Mouse (Mus musculus) heart, adult 11 months (tissue): ENCODE data around the gene Cpa1.

Experiments used
- DNase-seq: peaks from one replicate; pipeline ENCODE4 v3.0.0; 2022

Cpa1 gene

GRCm38 (mm10) chr6:30621986-30622389 is 17.0 kb upstream of the Cpa1 start:
- no peak for DNase-seq

DNA sequence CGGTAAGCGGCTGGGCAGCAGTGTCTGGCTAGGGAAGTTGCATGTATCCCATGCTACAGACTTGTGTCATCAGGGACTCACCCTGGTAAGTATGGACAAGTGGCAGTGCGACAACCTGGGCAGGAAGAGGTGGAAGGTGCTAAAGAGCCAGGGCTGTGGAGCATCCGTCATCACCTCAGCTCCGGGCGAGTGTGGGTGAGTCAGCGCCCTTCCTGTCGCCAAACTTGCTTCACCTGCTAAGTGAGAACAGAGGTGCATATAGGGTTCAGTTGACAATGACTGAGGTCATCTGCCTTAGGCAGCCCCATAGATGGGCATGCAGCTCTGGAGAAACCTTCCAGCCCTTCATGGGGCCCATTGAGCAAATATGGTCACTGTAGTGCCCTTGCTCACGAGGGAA is 14.3 kb upstream of the Cpa1 start:
- no peak for DNase-seq

DNA sequence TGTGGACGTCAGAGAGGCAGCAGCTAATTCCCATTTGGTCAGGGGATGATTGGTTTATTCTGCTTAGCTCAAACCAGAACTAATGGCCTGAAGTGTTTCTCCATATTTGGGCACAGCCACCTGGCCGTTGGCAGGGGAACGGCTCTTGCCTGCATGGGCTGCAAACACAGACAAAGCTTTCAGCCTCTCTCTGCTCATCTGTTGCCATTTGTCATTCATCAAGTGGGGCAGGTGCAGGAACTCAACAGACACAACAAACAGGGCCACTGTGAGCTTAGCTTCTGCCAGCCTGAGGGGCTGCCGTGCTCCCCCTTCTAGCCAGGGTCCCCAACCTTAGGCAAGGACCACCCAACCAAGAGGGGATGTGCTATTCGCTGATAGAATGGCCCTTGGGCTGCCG is 10.9 kb upstream of the Cpa1 start:
- no peak for DNase-seq

DNA sequence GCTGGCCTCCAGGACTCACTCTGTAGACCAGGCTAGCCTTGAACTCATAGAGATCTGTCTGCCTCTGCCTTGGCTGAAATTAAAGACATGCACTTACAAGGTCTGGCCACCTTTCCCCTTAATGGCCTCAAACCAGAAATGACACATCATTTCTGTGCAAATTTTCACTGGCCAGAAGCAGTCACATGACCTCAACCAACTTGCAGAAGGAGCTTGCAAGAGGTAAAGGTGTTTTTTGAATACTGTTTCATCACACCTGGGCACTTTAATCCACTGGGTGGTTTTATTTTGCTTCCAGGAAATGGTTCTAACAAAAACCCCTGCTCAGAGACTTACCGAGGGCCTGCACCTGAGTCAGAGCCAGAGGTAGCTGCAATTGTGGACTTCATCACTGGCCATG is 9.0 kb upstream of the Cpa1 start:
- no peak for DNase-seq

DNA sequence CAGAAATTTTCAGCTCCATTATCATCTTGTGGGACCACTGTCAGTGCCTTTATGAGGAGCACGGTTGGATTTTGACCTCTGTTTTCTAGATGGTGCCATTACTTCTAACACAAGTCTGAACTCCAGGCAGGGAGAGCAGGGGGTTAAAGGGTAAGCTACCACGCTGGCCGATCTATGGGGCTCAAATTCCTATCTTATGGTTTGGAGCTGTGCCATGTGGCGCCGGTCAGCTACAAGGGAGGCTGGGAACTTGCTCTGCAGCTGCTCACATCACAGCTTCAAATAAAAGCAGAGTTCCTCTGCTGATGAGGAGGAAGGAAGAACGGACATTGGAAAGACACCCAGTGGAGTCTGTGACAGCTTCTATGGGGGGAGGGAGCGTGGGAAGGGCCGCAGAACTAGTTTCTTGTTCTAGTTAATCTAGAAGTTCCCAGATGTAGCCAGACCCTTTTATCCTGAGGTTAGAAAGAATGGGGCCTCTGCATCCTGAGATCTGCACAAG is 3.6 kb upstream of the Cpa1 start:
- DNase-seq, result no peak

- DNase-seq, result no peak
Measured at GRCm38 (mm10) chr6:30636186-30636842, 2.7 kb upstream of the Cpa1 start.

DNA sequence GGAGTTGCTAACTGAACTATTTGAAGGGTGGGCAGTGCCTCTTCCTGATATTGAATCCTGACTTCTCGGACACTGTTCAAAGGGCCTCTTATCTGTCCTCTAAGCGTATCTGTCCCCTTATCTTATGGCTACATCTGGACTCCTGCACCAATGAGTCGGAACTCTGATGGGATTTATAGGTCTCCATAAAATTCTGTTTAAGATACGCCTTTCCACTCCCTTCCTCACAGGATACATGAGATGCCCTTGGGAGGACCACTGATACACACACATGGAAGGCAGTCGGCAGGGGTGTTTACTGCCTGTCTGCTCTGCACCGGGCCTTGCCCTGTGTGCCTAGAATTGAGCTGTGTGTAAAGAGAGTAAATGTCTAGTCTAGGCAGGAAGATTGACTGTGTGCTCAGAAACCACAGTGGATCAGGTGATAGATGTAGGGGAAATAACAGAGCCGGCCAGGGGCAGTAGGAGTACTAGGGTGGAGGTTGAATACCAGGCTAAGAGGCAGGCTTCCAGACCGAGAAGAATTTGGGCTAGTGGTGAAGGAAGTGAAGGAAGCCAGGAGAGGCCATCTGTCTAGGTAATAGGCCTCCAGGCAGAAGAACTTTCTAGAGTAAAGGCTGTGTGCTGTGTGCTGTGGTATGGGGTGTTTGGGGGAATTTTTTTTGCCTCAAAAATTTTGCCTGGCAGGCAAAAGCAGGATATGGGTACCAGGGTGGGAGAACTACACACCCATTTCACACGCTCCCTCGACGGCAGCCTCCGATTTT is 4.9 kb downstream of the Cpa1 start:
- DNase-seq, result no peak

DNA sequence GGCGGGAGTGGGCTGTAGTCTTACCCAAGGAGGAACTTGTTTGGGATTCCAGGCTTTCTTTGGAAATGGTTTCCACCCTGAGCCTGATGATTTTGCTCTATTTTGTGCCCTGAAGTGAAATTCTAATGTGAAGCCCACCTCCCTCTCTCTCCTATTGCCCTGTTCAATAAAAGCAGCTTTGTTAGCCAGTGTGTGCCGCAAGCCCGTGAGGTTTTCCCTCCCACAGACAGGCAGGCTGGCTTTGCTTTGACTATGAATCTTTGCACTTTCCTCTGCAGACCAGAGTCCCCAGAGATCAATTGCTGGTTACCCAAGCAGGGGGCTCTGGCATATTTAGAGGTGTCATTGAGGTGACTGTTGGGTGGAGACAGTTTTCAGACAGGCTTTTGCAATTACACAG is 5.4 kb downstream of the Cpa1 start:
- no peak for DNase-seq

DNA sequence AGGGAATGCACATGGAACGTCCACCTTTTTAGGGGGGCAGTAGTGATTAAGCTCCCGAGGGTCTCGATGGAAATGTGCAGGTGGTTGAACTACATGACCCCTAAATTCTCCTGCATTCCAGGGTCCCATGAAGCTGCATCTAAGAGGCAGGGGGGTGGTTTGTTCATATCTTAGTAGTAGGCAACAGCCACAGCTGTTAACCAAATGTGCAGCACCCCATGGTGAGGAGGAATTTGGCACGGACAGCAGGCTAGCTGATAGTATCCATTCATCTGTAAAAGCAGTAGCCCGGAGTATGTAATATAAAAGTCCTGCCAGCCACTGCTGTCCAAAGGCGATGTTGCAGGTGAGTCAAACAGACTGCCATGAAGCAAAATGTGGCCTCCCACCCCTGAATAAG is 6.4 kb downstream of the Cpa1 start:
- DNase-seq, result no peak

- no peak for DNase-seq
Measured at GRCm38 (mm10) chr6:30649651-30650296, 10.8 kb downstream of the Cpa1 start.

DNA sequence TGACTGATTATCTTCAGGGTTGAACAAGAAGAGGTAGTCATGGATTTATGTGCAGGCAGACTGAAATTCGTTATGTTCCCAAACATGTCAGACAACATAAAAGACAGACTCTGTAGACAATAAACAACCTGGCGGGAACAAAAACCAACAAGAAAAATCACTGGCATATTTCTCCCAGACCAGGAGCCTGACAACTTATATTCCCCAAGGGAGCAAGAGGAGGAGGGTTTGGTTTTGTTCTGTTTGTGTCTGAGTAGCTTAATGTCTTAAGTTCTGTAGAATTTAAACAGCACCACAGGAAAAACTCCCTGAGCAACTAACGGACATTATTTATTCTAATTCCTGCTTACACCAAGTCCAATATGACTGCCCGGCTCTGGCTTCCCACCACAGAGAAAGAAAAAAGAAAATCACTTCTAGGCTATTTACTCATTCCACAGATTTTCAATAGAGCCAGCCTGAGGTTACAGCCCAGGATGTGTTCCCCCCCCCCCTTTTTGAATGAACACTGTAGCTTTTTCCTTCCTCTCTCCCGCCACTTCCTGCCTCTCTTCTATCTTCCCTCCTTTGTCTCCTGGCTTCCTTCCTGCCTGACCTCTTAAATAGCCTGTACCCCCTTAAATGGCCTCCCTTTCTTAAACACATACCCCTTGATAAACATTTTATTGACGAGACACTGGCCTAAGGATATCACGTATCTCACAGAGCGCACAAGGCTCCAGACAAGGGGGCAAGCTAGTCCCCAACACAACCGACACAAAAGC is 13.6 kb downstream of the Cpa1 start:
- no peak for DNase-seq

GRCm38 (mm10) chr6:30653518-30653917 is 14.5 kb downstream of the Cpa1 start:
- DNase-seq, result no peak

GRCm38 (mm10) chr6:30654402-30654859 is 15.4 kb downstream of the Cpa1 start:
- DNase-seq, result no peak

GRCm38 (mm10) chr6:30654932-30655331 is 15.9 kb downstream of the Cpa1 start:
- no peak for DNase-seq

GRCm38 (mm10) chr6:30657279-30657678 is 18.3 kb downstream of the Cpa1 start:
- no peak for DNase-seq

GRCm38 (mm10) chr6:30658619-30659018 is 19.6 kb downstream of the Cpa1 start:
- DNase-seq, result no peak

GRCm38 (mm10) chr6:30664776-30665175 is 25.8 kb downstream of the Cpa1 start:
- peak; percentile 11 for DNase-seq

DNA sequence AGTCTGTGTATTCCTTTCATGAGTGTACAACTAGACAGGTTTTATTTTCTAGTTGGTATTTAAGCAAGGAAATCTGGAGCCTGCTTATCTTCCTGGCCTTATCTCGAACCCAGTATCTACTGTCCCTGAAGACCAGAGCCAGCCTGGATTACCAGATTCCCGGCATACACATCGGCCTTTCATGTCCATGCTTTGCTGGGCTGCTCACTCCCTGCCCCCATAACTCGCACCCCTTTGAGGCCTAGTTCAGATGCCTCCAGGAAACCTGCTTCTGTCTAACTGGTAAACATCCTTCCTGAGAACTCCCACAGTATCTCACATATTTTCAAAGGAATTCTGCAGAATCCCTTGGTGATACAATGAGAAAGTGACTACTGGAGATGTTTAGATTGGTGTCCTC is 26.3 kb downstream of the Cpa1 start:
- DNase-seq, result peak; percentile 75

GRCm38 (mm10) chr6:30666043-30666442 is 27.0 kb downstream of the Cpa1 start:
- no peak for DNase-seq

DNA sequence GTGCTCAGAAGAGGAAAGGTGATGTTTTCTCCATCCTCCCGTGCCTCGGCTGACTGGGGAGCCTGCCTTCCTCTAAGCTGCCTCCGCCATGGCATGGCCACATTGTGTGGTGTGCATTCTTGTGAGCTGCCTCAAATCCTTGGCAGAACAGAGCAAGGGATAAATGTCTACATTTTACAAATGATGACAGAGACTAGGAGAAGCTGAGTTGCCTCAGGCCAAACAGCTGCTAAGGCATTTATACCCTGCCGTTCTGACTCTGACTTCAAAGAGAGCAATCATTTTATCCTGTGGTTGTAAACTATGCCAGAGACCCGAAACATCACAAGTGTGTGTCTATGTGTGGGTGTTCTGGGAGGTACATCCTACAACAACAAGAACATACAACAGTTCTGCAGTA is 28.6 kb downstream of the Cpa1 start:
- DNase-seq, result no peak

DNA sequence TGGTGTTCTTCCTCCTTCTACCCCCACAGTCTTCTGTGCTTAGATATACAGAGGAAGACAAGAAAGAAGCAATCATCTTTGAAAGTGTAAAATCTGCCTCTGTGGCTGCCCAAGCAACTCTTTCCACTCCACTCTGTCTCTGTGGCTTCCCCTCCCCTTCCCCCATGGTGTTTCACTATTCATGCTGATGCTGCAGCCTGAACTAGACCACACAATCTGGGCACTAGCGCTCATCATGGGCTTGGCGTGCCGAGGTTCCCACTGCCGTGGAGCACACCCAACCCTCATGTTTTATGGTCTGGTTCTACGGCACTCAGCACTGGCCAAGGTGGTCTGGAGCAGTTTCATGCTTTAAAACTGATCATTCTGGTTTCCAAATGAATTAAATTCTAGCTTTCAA is 32.7 kb downstream of the Cpa1 start:
- peak; percentile 88 for DNase-seq

- peak; percentile 87 for DNase-seq
Measured at GRCm38 (mm10) chr6:30673764-30674561, 34.9 kb downstream of the Cpa1 start.
